Mouse (Mus musculus) liver, adult 2 months (tissue): ENCODE measurements around the gene Gm45713.

Source experiments
- CTCF ChIP-seq: fragments of 200-500 bp; IDR thresholded peaks from 2 replicates; pipeline ENCODE4 v1.5.1; 2011; ENCODE audit warnings: low read depth, low read length, control low read depth
- POLR2A ChIP-seq: fragments of 200-500 bp; IDR thresholded peaks from 2 replicates; pipeline ENCODE4 v1.6.1; 2011; ENCODE audit warnings: low read length, control low read depth; ENCODE audit not compliant: insufficient read depth; ENCODE audit errors: extremely low read depth

DNA sequence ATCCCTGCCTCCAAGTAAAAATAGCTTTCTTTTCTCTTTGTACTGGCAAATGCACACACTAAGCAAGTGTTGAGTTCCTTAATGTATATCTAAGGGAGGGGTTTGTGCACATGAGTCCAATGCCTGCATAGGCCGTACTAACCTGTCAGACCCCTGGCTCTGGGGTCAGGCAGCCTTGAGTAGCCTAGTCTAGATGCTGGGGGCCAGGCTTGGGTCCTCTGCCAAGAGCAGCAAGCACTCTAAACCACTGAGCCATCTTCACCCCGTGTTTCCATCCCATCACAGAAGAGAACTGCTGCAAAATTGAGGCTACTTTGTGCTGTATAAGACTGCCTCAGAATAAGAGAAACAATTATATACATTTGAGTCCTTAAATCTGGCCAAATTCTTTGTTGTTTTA is 58.2 kb downstream of the Gm45713 start:
- TF ChIP-seq POLR2A (no peak), CTCF (no peak)
